11 mouse cellular contexts compared by ENCODE assay signal in genomic region chr17:48095718-48096121, GRCm38 (mm10). TPM values are rescaled to one million over a fixed set of nuclear protein-coding genes. Genes with fewer than 3 reads are reported as not detected.
DNase-seq lines count a peak whose midpoint lies in the region; ATAC-seq and TF ChIP-seq lines count a peak whose summit lies in the region.
"Had no signal": no experiment of that assay in that cellular context is flagged by ENCODE, and none has a peak within 500 bp of the region (broad histone marks: within the 10 kb centered on the region; RNA-seq: fewer than 3 reads in every experiment).

No protein-coding gene starts in this region.

- peak; percentile 77 for ATAC-seq in forebrain, postnatal 0 days
- no peak for ATAC-seq in frontal cortex, adult (ENCODE audit: low TSS enrichment)

- no peaks in the 10 kb centered on the region for H3K36me3 ChIP-seq in ES-Bruce4 (ENCODE audit: control insufficient read depth, insufficient read depth, low read length, poor library complexity, severe bottlenecking)
- no peaks in the 10 kb centered on the region for H3K36me3 ChIP-seq in forebrain, postnatal 0 days (ENCODE audit: insufficient read depth)

- no peak overlapping the region for H3K4me3 ChIP-seq in ES-Bruce4 (ENCODE audit: low read depth, low read length)
- H3K4me3 ChIP-seq in forebrain, postnatal 0 days (ENCODE audit: low read depth, low read length) = peak overlapping the region; percentile 17; the same call in 1 of the 2 replicates

- H3K4me2 ChIP-seq in forebrain, postnatal 0 days (ENCODE audit: low read depth) = peak overlapping the region; percentile 27; the same call in 1 of the 2 replicates

- peaks cover 11% of the 10 kb centered on the region; the same call in 1 of the 2 replicates for H3K27me3 ChIP-seq in ES-Bruce4 (ENCODE audit: control insufficient read depth, insufficient read depth, low read length, poor library complexity, severe bottlenecking)
- H3K27me3 ChIP-seq in forebrain, postnatal 0 days (ENCODE audit: insufficient read depth, low read length) = peaks cover 50% of the 10 kb centered on the region

- 2% methylated on average over 26 of the region's 26 CpGs for WGBS in forebrain, postnatal 0 days

- H3K9ac ChIP-seq in ES-Bruce4 (ENCODE audit: low read depth, poor library complexity, severe bottlenecking) = 0 out of 2 replicates have a peak overlapping the region, but pooled peaks have one; percentile 21
- no peak overlapping the region for H3K9ac ChIP-seq in forebrain, postnatal 0 days

- TF ChIP-seq CTCF in ES-Bruce4 (IDR thresholded peaks at IDR 0.05; ENCODE audit: low read depth, low read length) = no peak
- no peak for TF ChIP-seq CTCF in forebrain, postnatal 0 days (IDR thresholded peaks at IDR 0.05; ENCODE audit: low read depth)

- no peak for TF ChIP-seq POLR2A in ES-Bruce4 (IDR thresholded peaks at IDR 0.05; ENCODE audit: insufficient read depth, low read length)

- TF ChIP-seq EP300 in ES-Bruce4 (IDR thresholded peaks at IDR 0.05; ENCODE audit: insufficient read depth, low read depth, low read length) = no peak

- DNase-seq in cerebellum, postnatal 14 days = peak; percentile 7 to 20
- DNase-seq in cerebellum, adult 8-10 months = no peak
- peak; percentile 67 for DNase-seq in forebrain, postnatal 0 days
- DNase-seq in mesoderm, embryonic 11.5 days (ENCODE audit: low read depth, low spot score) = peak; percentile 79
- DNase-seq in adrenal gland, adult 8-10 months = no peak
- DNase-seq in left cerebral cortex, adult 9 months (ENCODE audit: low spot score in 2 of 2) = no peak
- DNase-seq: cerebellum, adult 11-12 months had no signal

- H3K27ac ChIP-seq in ES-Bruce4 (ENCODE audit: insufficient read depth, low read length) = no peak overlapping the region
- no peak overlapping the region; the same call in 1 of the 2 replicates for H3K27ac ChIP-seq in forebrain, postnatal 0 days (ENCODE audit: low read depth, low read length)

- no peaks in the 10 kb centered on the region for H3K4me1 ChIP-seq in ES-Bruce4 (ENCODE audit: control insufficient read depth, insufficient read depth, low read length)
- H3K4me1 ChIP-seq in forebrain, postnatal 0 days (ENCODE audit: insufficient read depth) = peaks cover 20% of the 10 kb centered on the region

- peaks cover 6% of the 10 kb centered on the region; the same call in 1 of the 2 replicates for H3K9me3 ChIP-seq in ES-Bruce4 (replicated peaks; ENCODE audit: control insufficient read depth, insufficient read depth, low read length, poor library complexity, severe bottlenecking)
- 0 out of 2 replicates have a peak, but pooled peaks cover 3% of the 10 kb centered on the region for H3K9me3 ChIP-seq in forebrain, postnatal 0 days (ENCODE audit: low read length)

RNA-seq across cellular contexts. Expression of gene 1700067P10Rik, which starts 6.6 kb away (rescaled TPM):
- not detected in 2 replicates for polyA plus RNA-seq in ES-Bruce4 (2011; ENCODE audit: insufficient read depth, insufficient read length, low read depth, missing spikeins)
- not detected in 2 replicates for total RNA-seq in forebrain, postnatal 0 days (2014; rRNA removed)
- polyA plus RNA-seq in forebrain, postnatal 0 days (2015; fragmentation: Nextera tagmentation; extraction: Ambion mirVana) = not detected in 2 replicates
- total RNA-seq in adrenal gland, adult 8-10 months (2022) = not detected
- total RNA-seq: left cerebral cortex, postnatal 25 days had no signal
- polyA plus RNA-seq: spleen, adult 2 months had no signal

RNA-seq across cellular contexts. Expression of gene 9830107B12Rik, which starts 50.3 kb away (rescaled TPM):
- not detected in 2 replicates for polyA plus RNA-seq in ES-Bruce4 (2011; ENCODE audit: insufficient read depth, insufficient read length, low read depth, missing spikeins)
- not detected in 2 replicates for total RNA-seq in forebrain, postnatal 0 days (2014; rRNA removed)
- not detected in 2 replicates for polyA plus RNA-seq in forebrain, postnatal 0 days (2015; fragmentation: Nextera tagmentation; extraction: Ambion mirVana)
- total RNA-seq in adrenal gland, adult 8-10 months (2022) = under 1 TPM in 1 of 4 experiments, not detected in 3; 0.22 TPM
- total RNA-seq: left cerebral cortex, postnatal 25 days had no signal

RNA-seq across cellular contexts. Expression of gene 1700122O11Rik, which starts 57.6 kb away (rescaled TPM):
- not detected in 2 replicates for polyA plus RNA-seq in ES-Bruce4 (2011; ENCODE audit: insufficient read depth, insufficient read length, low read depth, missing spikeins)
- total RNA-seq in forebrain, postnatal 0 days (2014; rRNA removed) = not detected in 2 replicates
- polyA plus RNA-seq in forebrain, postnatal 0 days (2015; fragmentation: Nextera tagmentation; extraction: Ambion mirVana) = not detected in 2 replicates
- total RNA-seq in adrenal gland, adult 8-10 months (2022) = under 1 TPM in 1 of 4 experiments, not detected in 3; 0.49 TPM
- total RNA-seq: left cerebral cortex, postnatal 25 days had no signal
- polyA plus RNA-seq: spleen, adult 2 months had no signal

Comparison
In these comparisons a context has a peak if more than half of its experiments do, and no peak if none do; other contexts are left out.
1. DNase-seq: peak in cerebellum, postnatal 14 days (2 of 2), forebrain, postnatal 0 days (single experiment) and mesoderm, embryonic 11.5 days (single experiment); none in cerebellum, adult 8-10 months (single experiment), adrenal gland, adult 8-10 months (single experiment) and left cerebral cortex, adult 9 months (0 of 2).